Mouse (Mus musculus) myocyte (in vitro differentiated cells): ENCODE measurements around the gene Bcorl1.

Experiments
- CEBPB ChIP-seq: IDR thresholded peaks from 2 replicates; pipeline ENCODE4 v1.6.1; 2011; ENCODE audit warnings: mild to moderate bottlenecking, moderate library complexity; ENCODE audit not compliant: poor library complexity, insufficient read depth, severe bottlenecking
- E2F4 ChIP-seq: IDR thresholded peaks from one replicate; pipeline ENCODE4 v1.6.1; 2011; ENCODE audit warnings: mild to moderate bottlenecking, control low read depth, moderate library complexity; ENCODE audit not compliant: insufficient read depth
- MAX ChIP-seq: IDR thresholded peaks from one replicate; pipeline ENCODE4 v1.6.1; 2011; ENCODE audit warnings: low read depth, mild to moderate bottlenecking, control low read depth
- MYOD1 ChIP-seq, 3 experiments: IDR thresholded peaks; one replicate each; pipeline ENCODE4 v1.6.1; 2011; ENCODE audit warnings: control low read depth in 2 of 3, low read depth in 2 of 3, mild to moderate bottlenecking in 2 of 3, moderate library complexity in 1 of 3; ENCODE audit not compliant: insufficient read length in 2 of 3, control insufficient read depth in 1 of 3
- MYOG ChIP-seq, 3 experiments: IDR thresholded peaks; one replicate each; pipeline ENCODE4 v1.6.1; 2011; ENCODE audit warnings: control low read depth in 2 of 3, low read depth in 2 of 3, mild to moderate bottlenecking in 2 of 3; ENCODE audit not compliant: insufficient read length in 2 of 3, control insufficient read depth in 1 of 3, insufficient read depth in 1 of 3
- POLR2A ChIP-seq: IDR thresholded peaks from one replicate; pipeline ENCODE4 v1.6.1; 2011; ENCODE audit warnings: low read depth, mild to moderate bottlenecking, control low read depth, moderate library complexity; ENCODE audit not compliant: insufficient read length
- POLR2AphosphoS2 ChIP-seq: IDR thresholded peaks from one replicate; pipeline ENCODE4 v1.6.1; 2011; ENCODE audit warnings: low read depth, control low read depth; ENCODE audit not compliant: insufficient read length
- SRF ChIP-seq: IDR thresholded peaks from one replicate; pipeline ENCODE4 v1.6.1; 2011; ENCODE audit warnings: low read depth; ENCODE audit not compliant: control insufficient read depth, insufficient read length
- TCF12 ChIP-seq: IDR thresholded peaks from one replicate; pipeline ENCODE4 v1.6.1; 2011; ENCODE audit warnings: mild to moderate bottlenecking, control low read depth; ENCODE audit not compliant: poor library complexity, insufficient read depth, severe bottlenecking
- TCF3 ChIP-seq: IDR thresholded peaks from one replicate; pipeline ENCODE4 v1.6.1; 2011; ENCODE audit warnings: low read depth, control low read depth; ENCODE audit not compliant: insufficient read length
- USF1 ChIP-seq: IDR thresholded peaks from one replicate; pipeline ENCODE4 v1.6.1; 2011; ENCODE audit warnings: low read depth, mild to moderate bottlenecking, control low read depth, moderate library complexity

GRCm38 (mm10) chrX:48414291-48414690 is 73.1 kb downstream of the Bcorl1 start:
- TF ChIP-seq POLR2A (no peak), SRF (no peak), MAX (no peak), TCF3 (no peak), POLR2AphosphoS2 (no peak), CEBPB (no peak), MYOD1 (IDR thresholded peaks at IDR 0.05; ENCODE audit: control insufficient read depth in 1 of 3, insufficient read length in 2 of 3, low read depth in 2 of 3) (no peak), TCF12 (no peak), E2F4 (no peak), MYOG (IDR thresholded peaks at IDR 0.05; ENCODE audit: control insufficient read depth in 1 of 3, insufficient read depth in 1 of 3, insufficient read length in 2 of 3, low read depth in 2 of 3) (no peak), USF1 (no peak)
